Mouse (Mus musculus): ENCODE data around the gene Mdm2. TPM values are rescaled to one million over a fixed set of nuclear protein-coding genes. Genes with fewer than 3 reads are reported as not detected.

Mdm2 gene
- total RNA-seq, 2 experiments from 2014 or later = 80.3 to 89.1 TPM

- no peak for ATAC-seq (ENCODE audit: poor library complexity, severe bottlenecking)
Observed at GRCm38 (mm10) chr10:117662316-117663055, 48.1 kb downstream of the Mdm2 start.

GRCm38 (mm10) chr10:117659819-117660218 lies 50.7 kb downstream of the Mdm2 start:
- no peak for ATAC-seq (ENCODE audit: poor library complexity, severe bottlenecking)

- no peak for ATAC-seq (ENCODE audit: poor library complexity, severe bottlenecking)
Observed at GRCm38 (mm10) chr10:117659430-117659813, 51.1 kb downstream of the Mdm2 start.

DNA sequence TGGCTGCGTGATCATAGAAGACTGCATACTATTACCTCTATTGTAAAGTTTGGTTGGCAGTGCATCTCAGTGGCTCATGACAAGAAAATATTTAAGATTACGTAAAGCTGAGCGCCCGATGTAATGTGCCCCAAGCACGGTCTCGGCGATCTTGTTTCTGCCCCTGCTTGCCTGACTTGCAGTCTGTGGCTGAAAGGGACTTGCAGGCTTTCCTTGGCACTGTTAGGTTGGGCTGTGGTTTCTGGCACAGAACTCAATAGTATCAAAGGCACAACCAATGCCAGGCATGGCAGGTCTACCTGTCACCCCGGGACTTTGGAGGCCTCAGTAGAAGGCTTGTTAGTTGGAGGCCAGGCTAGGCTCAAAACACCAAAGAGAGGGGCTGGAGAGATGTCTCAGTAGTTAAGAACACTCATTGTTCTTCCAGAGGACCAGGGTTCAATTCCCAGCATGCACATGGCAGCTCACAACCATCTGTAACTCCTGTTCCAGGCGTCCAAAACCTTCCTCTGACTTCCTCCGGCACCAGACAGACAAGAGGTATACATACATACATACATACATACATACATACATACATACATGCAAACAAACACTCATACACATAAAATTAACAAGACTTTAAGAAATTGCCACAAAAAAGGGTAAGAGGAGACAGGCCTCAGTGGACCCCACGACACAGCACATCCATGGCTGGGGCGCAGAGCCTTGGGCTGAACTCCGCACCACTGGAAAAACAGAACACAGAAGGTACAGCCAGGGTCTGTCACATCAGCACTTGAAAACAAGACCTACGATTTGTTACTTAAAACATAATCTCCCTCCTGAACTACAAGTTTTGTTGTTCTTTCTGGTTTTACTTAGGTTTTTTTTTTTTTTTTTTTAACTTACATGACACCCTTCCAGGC lies 51.8 kb downstream of the Mdm2 start:
- ATAC-seq (ENCODE audit: poor library complexity, severe bottlenecking) = no peak

- no peak for ATAC-seq (ENCODE audit: poor library complexity, severe bottlenecking)
Observed at GRCm38 (mm10) chr10:117657659-117658306, 52.8 kb downstream of the Mdm2 start.

DNA sequence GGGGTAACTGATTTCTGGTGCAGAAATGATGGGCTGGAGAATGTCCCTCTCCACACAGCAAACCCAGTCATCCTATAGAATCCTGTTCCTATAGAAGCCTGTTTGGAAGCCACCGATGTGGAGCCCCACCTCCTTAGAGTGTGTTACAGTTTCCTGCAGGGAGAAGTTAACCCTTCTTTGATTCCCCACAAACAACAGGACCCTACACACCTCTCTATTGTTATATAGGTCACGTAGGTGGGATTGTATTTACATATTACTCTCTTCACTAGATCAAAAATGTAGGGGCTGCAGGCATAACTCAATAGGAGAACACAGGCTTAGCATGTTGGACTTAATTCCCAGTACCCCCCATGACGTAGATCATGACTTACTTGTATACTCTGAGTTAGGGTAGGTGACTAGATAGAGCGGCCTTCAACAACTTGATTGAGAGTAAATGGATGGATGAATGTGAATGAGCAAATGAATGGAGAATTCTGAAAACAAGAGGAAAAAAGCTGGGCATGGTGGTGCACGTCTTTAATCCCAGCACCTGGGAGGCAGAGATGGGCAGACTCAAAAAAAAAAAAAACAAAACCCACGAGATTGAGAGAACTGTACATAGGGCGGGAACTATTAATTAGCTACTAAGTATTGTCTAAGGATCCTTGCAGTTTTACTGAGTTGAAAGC lies 53.4 kb downstream of the Mdm2 start:
- ATAC-seq (ENCODE audit: poor library complexity, severe bottlenecking) = no peak

DNA sequence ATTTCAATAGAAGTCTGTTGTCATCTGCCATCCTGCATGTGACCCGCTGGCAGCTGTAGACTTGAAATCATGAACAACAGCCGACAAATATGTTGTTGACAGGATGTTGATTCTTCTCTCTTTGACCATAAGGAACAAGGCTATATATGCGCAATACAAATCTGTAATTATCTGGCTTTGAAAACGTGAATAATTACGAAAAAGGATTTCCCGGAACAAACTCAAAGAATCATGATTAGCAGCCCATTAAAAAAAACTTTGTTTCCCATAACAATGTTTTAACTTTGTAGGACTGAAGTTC lies 53.9 kb downstream of the Mdm2 start:
- ATAC-seq (ENCODE audit: poor library complexity, severe bottlenecking) = no peak

DNA sequence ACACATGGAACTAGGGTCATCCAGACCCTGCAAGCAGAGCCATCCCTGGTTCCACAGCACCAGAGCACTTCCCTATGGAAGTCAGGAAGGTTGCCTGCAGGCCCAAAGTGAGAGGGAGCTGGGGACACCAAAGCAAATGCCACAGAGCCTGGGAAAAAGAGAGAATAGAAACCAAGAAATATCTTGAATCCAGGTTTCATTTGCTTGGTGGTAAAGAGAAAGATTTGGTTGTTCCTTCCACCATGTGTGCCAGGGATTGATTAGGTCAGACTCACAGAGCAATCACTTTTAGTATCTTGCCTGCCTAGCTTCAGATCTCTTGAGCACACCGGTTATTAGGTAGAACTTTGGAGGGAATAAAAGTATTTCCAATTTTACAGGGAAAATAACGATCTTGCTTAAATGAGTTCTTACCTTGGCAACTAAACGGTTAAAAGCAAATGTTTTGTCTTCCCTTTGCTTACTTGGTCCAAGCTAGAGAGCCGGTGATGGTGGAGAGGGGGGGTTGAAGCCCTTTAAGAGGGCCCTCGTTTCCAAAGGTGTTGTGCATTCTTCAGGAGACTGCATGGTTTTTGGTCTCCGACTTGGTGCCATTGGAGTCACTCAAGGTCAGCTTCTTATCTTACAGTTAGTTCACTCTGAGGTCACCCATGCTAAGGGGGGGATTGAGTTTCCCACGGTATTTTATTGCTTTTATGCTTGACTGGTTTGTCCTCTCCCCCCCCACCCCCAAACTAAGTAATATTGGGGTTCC lies 54.5 kb downstream of the Mdm2 start:
- ATAC-seq (ENCODE audit: poor library complexity, severe bottlenecking) = no peak

- no peak for ATAC-seq (ENCODE audit: poor library complexity, severe bottlenecking)
Observed at GRCm38 (mm10) chr10:117655460-117655859, 55.1 kb downstream of the Mdm2 start.

DNA sequence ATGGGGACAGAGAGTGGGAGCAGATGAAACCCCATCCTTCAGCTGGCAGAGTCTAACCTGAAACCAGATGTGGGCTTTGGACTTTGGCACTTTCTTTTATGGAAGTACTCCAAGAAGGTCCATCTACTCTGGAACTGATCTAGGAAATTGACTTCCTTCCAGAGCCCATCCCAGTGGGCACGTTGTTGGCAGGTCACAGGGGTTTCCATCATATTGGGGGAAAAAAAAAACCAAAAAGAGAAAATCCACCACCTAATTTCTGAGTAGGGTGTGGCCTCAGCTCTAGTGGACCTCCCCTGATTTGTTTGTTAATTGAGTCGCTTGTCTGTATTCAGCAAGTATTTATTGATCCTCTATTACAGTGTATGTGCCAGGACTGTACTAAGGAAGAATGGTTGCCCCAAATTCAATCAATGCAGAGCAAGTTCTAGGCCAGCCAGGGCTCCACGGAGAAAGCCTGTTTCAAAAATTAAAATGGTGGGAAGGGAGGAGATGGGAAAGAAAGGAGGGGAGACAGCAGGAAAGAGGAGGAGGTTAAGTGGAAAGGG lies 55.9 kb downstream of the Mdm2 start:
- ATAC-seq (ENCODE audit: poor library complexity, severe bottlenecking) = no peak

DNA sequence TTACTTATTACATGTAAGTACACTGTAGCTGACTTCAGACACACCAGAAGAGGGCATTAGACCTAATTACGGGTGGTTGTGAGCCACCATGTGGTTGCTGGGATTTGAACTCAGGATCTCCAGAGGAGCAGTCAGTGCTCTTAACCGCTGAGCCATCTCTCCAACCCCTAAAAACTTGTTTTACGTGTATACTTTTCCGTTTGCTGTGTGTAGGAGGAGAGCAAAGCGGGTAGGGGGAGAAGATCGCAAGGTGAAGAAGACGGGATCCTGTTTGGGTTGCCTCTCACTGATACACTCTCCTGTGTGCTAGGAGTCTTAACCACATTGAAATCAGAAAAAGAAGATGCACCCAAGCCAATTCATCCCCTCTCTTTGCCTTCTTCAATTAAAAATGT lies 56.8 kb downstream of the Mdm2 start:
- no peak for ATAC-seq (ENCODE audit: poor library complexity, severe bottlenecking)

GRCm38 (mm10) chr10:117652930-117653778 lies 57.4 kb downstream of the Mdm2 start:
- no peak for ATAC-seq (ENCODE audit: poor library complexity, severe bottlenecking)

DNA sequence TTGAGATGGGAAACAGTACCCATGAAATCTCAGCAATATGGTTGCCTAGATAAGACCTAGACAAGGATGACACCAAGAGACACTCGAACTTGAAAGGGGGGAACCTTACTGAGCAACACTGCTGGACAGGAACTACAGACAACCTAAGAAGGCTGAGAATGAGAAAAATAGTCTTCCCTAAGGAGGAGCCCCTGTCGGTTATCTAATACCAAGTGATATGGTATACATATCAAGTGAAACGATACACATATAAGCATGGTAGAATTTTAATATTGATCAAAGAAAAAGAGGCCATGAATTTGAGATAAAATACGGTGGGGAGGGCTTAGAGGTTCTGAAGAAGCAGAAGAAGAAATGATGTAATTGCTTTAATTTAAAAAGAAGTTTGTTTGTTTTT lies 58.2 kb downstream of the Mdm2 start:
- ATAC-seq (ENCODE audit: poor library complexity, severe bottlenecking) = no peak

GRCm38 (mm10) chr10:117651587-117652377 lies 58.8 kb downstream of the Mdm2 start:
- no peak for ATAC-seq (ENCODE audit: poor library complexity, severe bottlenecking)

- no peak for ATAC-seq (ENCODE audit: poor library complexity, severe bottlenecking)
Observed at GRCm38 (mm10) chr10:117650725-117651124, 59.8 kb downstream of the Mdm2 start.

GRCm38 (mm10) chr10:117650042-117650655 lies 60.4 kb downstream of the Mdm2 start:
- no peak for ATAC-seq (ENCODE audit: poor library complexity, severe bottlenecking)

- ATAC-seq (ENCODE audit: poor library complexity, severe bottlenecking) = no peak
Observed at GRCm38 (mm10) chr10:117649292-117650041, 61.1 kb downstream of the Mdm2 start.
